In genomic region chr13:5802079-5802478, GRCm38 (mm10) we compare ENCODE assay signal across 9 mouse cellular contexts. TPM values are rescaled to one million over a fixed set of nuclear protein-coding genes. Genes with fewer than 3 reads are reported as not detected.
DNase-seq lines count a peak whose midpoint lies in the region; ATAC-seq and TF ChIP-seq lines count a peak whose summit lies in the region.
"Had no signal": no experiment of that assay in that cellular context is flagged by ENCODE, and none has a peak within 500 bp of the region (broad histone marks: within the 10 kb centered on the region; RNA-seq: fewer than 3 reads in every experiment).

No protein-coding gene starts in this region.

- H3K9ac ChIP-seq in kidney, embryonic 14.5 days (ENCODE audit: low read depth, low read length), result no peak overlapping the region
- H3K9ac ChIP-seq in hindbrain, embryonic 13.5 days, result no peak overlapping the region

- no peaks in the 10 kb centered on the region for H3K27me3 ChIP-seq in kidney, embryonic 14.5 days (ENCODE audit: control insufficient read depth, insufficient read depth, low read length)
- no peaks in the 10 kb centered on the region for H3K27me3 ChIP-seq in hindbrain, embryonic 13.5 days

- peak; percentile 28 for DNase-seq in kidney, adult 11 months
- DNase-seq in heart, postnatal 36 days, result peak; percentile 40 to 62
- DNase-seq in lung, postnatal 36 days, result peak; percentile 79
- DNase-seq in left cerebral cortex, postnatal 14 days (ENCODE audit: low spot score in 2 of 2), result no peak
- no peak for DNase-seq in ovary, adult 18-20 months (ENCODE audit: low spot score)
- DNase-seq: cerebellum, postnatal 14 days had no signal

- H3K4me3 ChIP-seq in kidney, embryonic 14.5 days (ENCODE audit: low read length), result no peak overlapping the region
- no peak overlapping the region for H3K4me3 ChIP-seq in embryonic fibroblast, embryonic 13.5 days (ENCODE audit: insufficient read depth, low read length)
- H3K4me3 ChIP-seq in hindbrain, embryonic 13.5 days, result no peak overlapping the region

- H3K36me3 ChIP-seq in kidney, embryonic 14.5 days (ENCODE audit: control insufficient read depth, insufficient read depth, low read length), result no peaks in the 10 kb centered on the region
- H3K36me3 ChIP-seq in hindbrain, embryonic 13.5 days, result no peaks in the 10 kb centered on the region

- 36% methylated on average over 7 of the region's 7 CpGs for WGBS in kidney, embryonic 14.5 days
- 53% methylated on average over 7 of the region's 7 CpGs for WGBS in hindbrain, embryonic 13.5 days

- H3K4me2 ChIP-seq in kidney, embryonic 14.5 days (replicated peaks; ENCODE audit: low read depth, low read length), result no peak overlapping the region
- no peak overlapping the region for H3K4me2 ChIP-seq in hindbrain, embryonic 13.5 days

- ATAC-seq in kidney, embryonic 14.5 days (ENCODE audit: low FRiP score, low TSS enrichment), result no peak
- ATAC-seq in hindbrain, embryonic 13.5 days (ENCODE audit: low FRiP score), result no peak

- intact Hi-C loops in heart, postnatal 36 days (cut with DNase I), result loop anchor here (2.0 to 5.0 kb wide), 5 partner anchors 43 to 1030 kb away; no protein-coding TSS in a partner anchor
- intact Hi-C loops in left cerebral cortex, postnatal 14 days (cut with DNase I), result no loop called here

- TF ChIP-seq CTCF in embryonic fibroblast, embryonic 13.5 days (IDR thresholded peaks at IDR 0.05; ENCODE audit: borderline replicate concordance, insufficient read depth, low read length), result no peak

- H3K4me1 ChIP-seq in kidney, embryonic 14.5 days (ENCODE audit: control insufficient read depth, insufficient read depth, low read length), result 0 out of 2 replicates have a peak, but pooled peaks cover 4% of the 10 kb centered on the region
- H3K4me1 ChIP-seq in embryonic fibroblast, embryonic 13.5 days (ENCODE audit: control insufficient read depth, insufficient read depth, low read length), result peaks cover 2% of the 10 kb centered on the region
- H3K4me1 ChIP-seq in hindbrain, embryonic 13.5 days (replicated peaks), result no peaks in the 10 kb centered on the region

- TF ChIP-seq POLR2A in embryonic fibroblast, embryonic 13.5 days (IDR thresholded peaks at IDR 0.05; ENCODE audit: low read depth, low read length), result no peak

- no peak overlapping the region for H3K27ac ChIP-seq in kidney, embryonic 14.5 days (ENCODE audit: low read depth, low read length)
- peak overlapping the region; percentile 98 for H3K27ac ChIP-seq in embryonic fibroblast, embryonic 13.5 days (ENCODE audit: insufficient read depth, low read length)
- no peak overlapping the region for H3K27ac ChIP-seq in hindbrain, embryonic 13.5 days

- H3K9me3 ChIP-seq in kidney, embryonic 14.5 days (ENCODE audit: control insufficient read depth, low read length), result no peaks in the 10 kb centered on the region
- no peaks in the 10 kb centered on the region for H3K9me3 ChIP-seq in hindbrain, embryonic 13.5 days

RNA-seq across cellular contexts. Expression of gene Klf6, which starts 59.2 kb away (rescaled TPM):
- polyA plus RNA-seq in kidney, embryonic 14.5 days (2014; fragmentation: Nextera tagmentation; extraction: Ambion mirVana), result 32.6 and 50.4 TPM in 2 replicates
- polyA plus RNA-seq in embryonic fibroblast, embryonic 13.5 days (2011; ENCODE audit: insufficient read length, low read depth, missing spikeins), result 105 and 134 TPM in 2 replicates
- total RNA-seq in heart, postnatal 36 days (2021), result 10 to 100 TPM; 52.0 to 65.6 TPM
- 10 to 100 TPM; 57.7 to 59.7 TPM for total RNA-seq in left cerebral cortex, postnatal 14 days (2021)
- 70.1 and 78.1 TPM in 2 replicates for polyA plus RNA-seq in hindbrain, embryonic 13.5 days (2015; fragmentation: Nextera tagmentation; extraction: Ambion mirVana)

Comparison
In these comparisons a context has a peak if more than half of its experiments do, and no peak if none do; other contexts are left out.
1. DNase-seq: peak in kidney, adult 11 months (single experiment), heart, postnatal 36 days (2 of 2) and lung, postnatal 36 days (single experiment); none in left cerebral cortex, postnatal 14 days (0 of 2) and ovary, adult 18-20 months (single experiment).